Mouse (Mus musculus): ENCODE measurements around the gene Cldn34b3. TPM values are rescaled to one million over a fixed set of nuclear protein-coding genes. Genes with fewer than 3 reads are reported as not detected.
"Not testable (repeated sequence)": the region's sequence is repeated elsewhere in the genome, so short reads cannot be mapped to it uniquely, and the experiment has no call there.

The Cldn34b3 gene
- total RNA-seq (2021) = not detected in 2 replicates
- long read RNA-seq = 0 reads

- not testable (repeated sequence) for DNase-seq
Measured at GRCm38 (mm10) chrX:76264004-76264403, at the start of gene Cldn34b3. TSS of gene Cldn34b3 (plus strand) at chrX:76264304.

Other genes with a start within 250 kb of the Cldn34b3 start
- not detected in 2 replicates for gene Cldn34b4, start 129.0 kb downstream of the Cldn34b3 start, total RNA-seq (2021)

All from adrenal gland, postnatal 25 days (tissue).